Mouse (Mus musculus): ENCODE results near the gene St6galnac6. TPM values are rescaled to one million over a fixed set of nuclear protein-coding genes. Genes with fewer than 3 reads are reported as not detected.
A peak's percentile ranks its signal among the peaks of the same experiment; 100 is the strongest.

Gene St6galnac6
- polyA plus RNA-seq, 1 experiment: 0.89 TPM

- H3K27me3 ChIP-seq (ENCODE audit: control insufficient read depth): no peaks in the 10 kb centered on the region
- H3K9me3 ChIP-seq (ENCODE audit: control insufficient read depth, low read length): no peaks in the 10 kb centered on the region
- H3K36me3 ChIP-seq (ENCODE audit: control insufficient read depth): no peaks in the 10 kb centered on the region
- H3K4me3 ChIP-seq (replicated peaks): no peak overlapping the region
- no peak for TF ChIP-seq GATA1 (IDR thresholded peaks at IDR 0.05; ENCODE audit: low read length)
- TF ChIP-seq TAL1 (IDR thresholded peaks at IDR 0.05; ENCODE audit: low read length): no peak
- H3K4me1 ChIP-seq (ENCODE audit: control insufficient read depth): peaks cover 28% of the 10 kb centered on the region
Observed at GRCm38 (mm10) chr2:32640550-32641051, 41.1 kb downstream of the St6galnac6 start.

GRCm38 (mm10) chr2:32641810-32642209, 42.3 kb downstream of the St6galnac6 start:
- H3K9me3 ChIP-seq (ENCODE audit: control insufficient read depth, low read length): no peaks in the 10 kb centered on the region
- no peak overlapping the region for H3K4me3 ChIP-seq (replicated peaks)
- H3K27me3 ChIP-seq (ENCODE audit: control insufficient read depth): no peaks in the 10 kb centered on the region
- H3K36me3 ChIP-seq (ENCODE audit: control insufficient read depth): no peaks in the 10 kb centered on the region
- H3K4me1 ChIP-seq (ENCODE audit: control insufficient read depth): peaks cover 40% of the 10 kb centered on the region
- TF ChIP-seq GATA1 (IDR thresholded peaks at IDR 0.05; ENCODE audit: low read length) (no peak), TAL1 (IDR thresholded peaks at IDR 0.05; ENCODE audit: low read length) (no peak)

- H3K36me3 ChIP-seq (ENCODE audit: control insufficient read depth): no peaks in the 10 kb centered on the region
- H3K4me1 ChIP-seq (ENCODE audit: control insufficient read depth): peaks cover 49% of the 10 kb centered on the region
- no peak overlapping the region for H3K4me3 ChIP-seq (replicated peaks)
- H3K27me3 ChIP-seq (ENCODE audit: control insufficient read depth): no peaks in the 10 kb centered on the region
- H3K9me3 ChIP-seq (ENCODE audit: control insufficient read depth, low read length): no peaks in the 10 kb centered on the region
- no peak for TF ChIP-seq TAL1 (IDR thresholded peaks at IDR 0.05; ENCODE audit: low read length)
Observed at GRCm38 (mm10) chr2:32642813-32643212, 43.3 kb downstream of the St6galnac6 start.

- no peak overlapping the region for H3K4me3 ChIP-seq (replicated peaks)
- TF ChIP-seq TAL1 (IDR thresholded peaks at IDR 0.05; ENCODE audit: low read length) (no peak), GATA1 (IDR thresholded peaks at IDR 0.05; ENCODE audit: low read length) (no peak)
- no peaks in the 10 kb centered on the region for H3K9me3 ChIP-seq (ENCODE audit: control insufficient read depth, low read length)
- no peaks in the 10 kb centered on the region for H3K27me3 ChIP-seq (ENCODE audit: control insufficient read depth)
- peaks cover 48% of the 10 kb centered on the region for H3K4me1 ChIP-seq (ENCODE audit: control insufficient read depth)
- no peaks in the 10 kb centered on the region for H3K36me3 ChIP-seq (ENCODE audit: control insufficient read depth)
Observed at GRCm38 (mm10) chr2:32644083-32644482, 44.6 kb downstream of the St6galnac6 start.

GRCm38 (mm10) chr2:32644799-32645475, 45.4 kb downstream of the St6galnac6 start:
- no peak for TF ChIP-seq GATA1 (IDR thresholded peaks at IDR 0.05; ENCODE audit: low read length)
- TF ChIP-seq TAL1 (IDR thresholded peaks at IDR 0.05; ENCODE audit: low read length): no peak
- H3K4me1 ChIP-seq (ENCODE audit: control insufficient read depth): peaks cover 48% of the 10 kb centered on the region
- no peaks in the 10 kb centered on the region for H3K36me3 ChIP-seq (ENCODE audit: control insufficient read depth)
- H3K9me3 ChIP-seq (ENCODE audit: control insufficient read depth, low read length): no peaks in the 10 kb centered on the region
- H3K4me3 ChIP-seq (replicated peaks): peak overlapping the region; percentile 6
- no peaks in the 10 kb centered on the region for H3K27me3 ChIP-seq (ENCODE audit: control insufficient read depth)

DNA sequence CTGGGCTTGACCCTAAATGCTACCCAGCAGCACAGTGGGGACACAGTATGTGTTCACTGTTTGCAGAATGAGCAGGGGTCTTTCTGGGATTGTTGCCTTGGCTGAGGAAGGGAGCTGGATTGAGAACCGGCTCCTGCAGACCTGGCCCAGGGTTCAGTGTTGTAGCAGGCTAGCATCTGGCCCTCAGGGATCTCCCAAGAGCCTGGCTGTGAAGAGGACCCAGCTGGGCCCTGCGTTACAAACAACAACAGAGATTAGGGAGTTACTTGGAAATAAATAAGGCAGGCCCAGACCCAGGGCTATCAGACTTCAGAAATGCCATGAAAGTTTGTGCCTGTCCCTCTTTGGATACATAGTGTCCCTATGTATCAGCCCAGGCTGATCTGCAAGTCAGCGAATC, 46.1 kb downstream of the St6galnac6 start:
- TF ChIP-seq GATA1 (IDR thresholded peaks at IDR 0.05; ENCODE audit: low read length) (no peak), TAL1 (IDR thresholded peaks at IDR 0.05; ENCODE audit: low read length) (no peak)
- no peak overlapping the region for H3K4me3 ChIP-seq (replicated peaks)
- no peaks in the 10 kb centered on the region for H3K9me3 ChIP-seq (ENCODE audit: control insufficient read depth, low read length)
- H3K36me3 ChIP-seq (ENCODE audit: control insufficient read depth): no peaks in the 10 kb centered on the region
- peaks cover 45% of the 10 kb centered on the region for H3K4me1 ChIP-seq (ENCODE audit: control insufficient read depth)
- H3K27me3 ChIP-seq (ENCODE audit: control insufficient read depth): no peaks in the 10 kb centered on the region

- no peak for TF ChIP-seq TAL1 (IDR thresholded peaks at IDR 0.05; ENCODE audit: low read length)
- no peak for TF ChIP-seq GATA1 (IDR thresholded peaks at IDR 0.05; ENCODE audit: low read length)
- Histone ChIP-seq H3K27me3 (ENCODE audit: control insufficient read depth) (no peaks in the 10 kb centered on the region), H3K4me1 (ENCODE audit: control insufficient read depth) (peaks cover 43% of the 10 kb centered on the region), H3K9me3 (ENCODE audit: control insufficient read depth, low read length) (no peaks in the 10 kb centered on the region), H3K4me3 (replicated peaks) (peak within 1 kb of the TSS; percentile 57), H3K36me3 (ENCODE audit: control insufficient read depth) (no peaks in the 10 kb centered on the region)
Observed at GRCm38 (mm10) chr2:32646379-32647056, 47.0 kb downstream of the St6galnac6 start, which contains the start of gene Eng. TSS of gene Eng (plus strand) at chr2:32646595.

- H3K36me3 ChIP-seq (ENCODE audit: control insufficient read depth): no peaks in the 10 kb centered on the region
- H3K4me1 ChIP-seq (ENCODE audit: control insufficient read depth): peaks cover 43% of the 10 kb centered on the region
- H3K9me3 ChIP-seq (ENCODE audit: control insufficient read depth, low read length): no peaks in the 10 kb centered on the region
- H3K4me3 ChIP-seq (replicated peaks): peak overlapping the region; percentile 57
- no peaks in the 10 kb centered on the region for H3K27me3 ChIP-seq (ENCODE audit: control insufficient read depth)
- TF ChIP-seq TAL1 (IDR thresholded peaks at IDR 0.05; ENCODE audit: low read length): no peak
- no peak for TF ChIP-seq GATA1 (IDR thresholded peaks at IDR 0.05; ENCODE audit: low read length)
Observed at GRCm38 (mm10) chr2:32647366-32647765, 47.9 kb downstream of the St6galnac6 start.

DNA sequence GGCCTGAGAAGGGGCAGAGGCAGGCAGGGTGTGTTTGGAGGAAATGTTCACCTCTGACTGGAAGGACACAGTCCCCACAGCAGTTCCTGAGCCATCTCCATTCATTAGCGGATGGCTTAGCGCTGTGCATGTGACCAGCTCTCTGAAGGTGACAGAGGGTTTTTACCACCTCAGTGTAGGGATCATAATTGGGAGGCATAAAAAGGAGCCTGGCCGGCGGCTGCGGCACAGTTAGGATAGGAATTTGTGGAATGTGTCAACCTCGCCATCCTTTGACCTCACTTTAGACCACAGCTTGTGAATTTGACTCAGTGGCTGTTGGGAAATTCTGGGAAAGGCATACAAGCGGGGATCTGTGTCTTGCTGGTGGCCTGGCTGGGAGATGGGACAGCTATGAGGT, 54.3 kb downstream of the St6galnac6 start:
- Histone ChIP-seq H3K4me1 (ENCODE audit: control insufficient read depth) (peaks cover 33% of the 10 kb centered on the region), H3K4me3 (replicated peaks) (no peak overlapping the region), H3K9me3 (ENCODE audit: control insufficient read depth, low read length) (no peaks in the 10 kb centered on the region), H3K27me3 (ENCODE audit: control insufficient read depth) (no peaks in the 10 kb centered on the region), H3K36me3 (ENCODE audit: control insufficient read depth) (peaks cover 4% of the 10 kb centered on the region)
- TF ChIP-seq GATA1 (IDR thresholded peaks at IDR 0.05; ENCODE audit: low read length): no peak
- TF ChIP-seq TAL1 (IDR thresholded peaks at IDR 0.05; ENCODE audit: low read length): no peak

Data from erythroblast, embryonic 14.5 days (primary cell).